Mouse (Mus musculus): ENCODE results near the gene Zdhhc8. TPM values are rescaled to one million over a fixed set of nuclear protein-coding genes. Genes with fewer than 3 reads are reported as not detected.
"Not testable (repeated sequence)": the region's sequence is repeated elsewhere in the genome, so short reads cannot be mapped to it uniquely, and the experiment has no call there.

Zdhhc8 gene
- polyA plus RNA-seq, 2 experiments from 2014 or later, result 1.6 to 3.2 TPM

DNA sequence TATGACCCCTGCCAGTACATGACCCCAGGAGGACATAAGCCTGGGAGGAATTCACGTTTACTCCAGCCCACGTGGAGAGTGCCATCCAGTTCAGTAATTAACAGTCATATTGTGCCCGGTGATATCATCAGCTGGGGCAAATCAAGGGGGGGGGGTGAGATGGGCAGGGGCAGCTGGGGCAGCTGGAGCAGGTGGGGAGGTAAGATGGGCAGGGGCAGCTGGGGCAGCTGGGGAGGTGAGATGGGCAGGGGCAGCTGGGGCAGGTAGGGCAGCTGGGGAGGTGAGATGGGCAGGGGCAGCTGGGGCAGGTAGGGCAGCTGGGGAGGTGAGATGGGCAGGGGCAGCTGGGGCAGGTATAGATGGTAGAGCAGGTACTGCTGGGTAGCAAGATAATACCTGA lies 39.4 kb downstream of the Zdhhc8 start:
- ATAC-seq, result not testable (repeated sequence)

- no peak for ATAC-seq
Measured at GRCm38 (mm10) chr16:18195068-18195467, 39.9 kb downstream of the Zdhhc8 start.

DNA sequence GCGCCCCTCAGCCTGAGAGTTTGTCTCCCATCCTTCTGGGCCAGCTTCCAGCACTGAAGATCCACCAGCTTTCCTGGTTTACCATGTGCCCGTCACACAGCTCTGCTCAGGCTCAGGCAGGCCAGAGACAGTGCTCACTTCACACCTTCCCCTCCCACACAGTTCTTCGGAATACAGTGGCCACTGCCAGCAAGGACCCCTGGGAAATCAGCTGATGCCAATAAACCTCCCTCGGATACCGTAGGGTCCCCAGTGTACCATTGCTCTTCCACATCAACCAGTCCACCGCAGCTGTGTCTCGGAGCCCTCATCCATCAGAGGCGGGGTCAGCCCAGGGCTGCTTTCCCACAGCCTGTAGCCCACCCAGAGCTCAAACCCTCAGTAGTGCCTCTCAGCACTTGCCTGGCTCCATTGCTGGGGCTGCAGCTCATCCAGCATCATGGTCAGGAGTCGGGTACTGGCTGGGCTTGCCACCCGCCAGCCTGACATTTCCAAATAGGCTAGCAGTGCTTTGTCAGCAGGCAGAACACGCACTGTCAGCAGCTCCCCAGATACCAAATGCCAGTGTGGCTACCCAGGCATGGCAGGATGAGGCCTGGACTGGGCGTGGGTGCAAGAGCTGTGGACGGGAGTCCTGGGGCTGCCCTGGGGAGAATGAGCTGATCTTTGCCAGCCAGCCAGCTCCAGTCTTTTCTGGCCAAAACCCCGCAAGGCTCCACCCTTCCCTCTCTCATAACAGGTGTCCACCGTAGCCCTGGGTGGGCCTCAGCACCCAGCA lies 40.5 kb downstream of the Zdhhc8 start:
- ATAC-seq, result no peak

DNA sequence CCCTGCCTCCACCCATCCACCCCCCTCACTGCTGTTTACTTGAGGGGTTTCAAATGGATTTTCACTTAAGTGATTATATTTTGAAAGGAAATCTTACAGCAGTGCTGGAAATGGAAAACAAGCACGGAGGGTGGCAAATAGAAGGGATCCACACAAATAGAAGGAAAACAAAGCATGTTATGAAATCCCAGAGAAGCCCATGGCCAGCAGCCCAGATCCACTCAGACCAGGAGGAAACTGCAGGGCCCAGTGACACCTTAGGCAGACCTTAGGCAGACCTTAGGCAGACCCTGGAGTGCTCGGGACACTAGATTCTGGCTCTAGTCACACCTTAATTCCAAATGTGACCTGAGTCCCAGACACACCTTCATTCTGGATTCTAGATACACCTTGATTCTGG lies 43.9 kb downstream of the Zdhhc8 start:
- ATAC-seq, result no peak

DNA sequence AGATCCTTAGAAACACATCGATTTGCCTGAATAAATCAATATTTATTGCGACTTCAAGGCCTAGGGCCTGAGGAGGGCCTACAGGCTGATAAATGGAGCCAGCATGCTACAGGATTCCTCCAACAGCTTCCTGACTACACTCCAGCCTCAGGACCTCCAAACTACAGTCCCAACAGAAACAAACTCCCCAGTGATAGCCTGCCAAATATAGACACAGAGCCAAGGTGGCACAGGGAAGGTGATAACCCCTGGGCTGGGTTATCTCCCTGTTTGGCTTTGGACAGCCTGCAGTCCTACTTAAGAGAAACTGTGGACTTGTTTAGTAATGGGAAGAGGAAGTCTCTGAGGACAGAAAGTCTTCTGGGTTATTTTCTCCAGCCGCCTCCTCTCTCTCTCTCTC lies 47.7 kb downstream of the Zdhhc8 start:
- ATAC-seq, result no peak

- ATAC-seq, result no peak
Measured at GRCm38 (mm10) chr16:18186798-18187197, 48.1 kb downstream of the Zdhhc8 start.

GRCm38 (mm10) chr16:18185715-18186449 lies 49.1 kb downstream of the Zdhhc8 start:
- no peak for ATAC-seq

GRCm38 (mm10) chr16:18182766-18183165 lies 52.2 kb downstream of the Zdhhc8 start:
- ATAC-seq, result no peak

GRCm38 (mm10) chr16:18181398-18181797 lies 53.5 kb downstream of the Zdhhc8 start:
- ATAC-seq, result no peak

DNA sequence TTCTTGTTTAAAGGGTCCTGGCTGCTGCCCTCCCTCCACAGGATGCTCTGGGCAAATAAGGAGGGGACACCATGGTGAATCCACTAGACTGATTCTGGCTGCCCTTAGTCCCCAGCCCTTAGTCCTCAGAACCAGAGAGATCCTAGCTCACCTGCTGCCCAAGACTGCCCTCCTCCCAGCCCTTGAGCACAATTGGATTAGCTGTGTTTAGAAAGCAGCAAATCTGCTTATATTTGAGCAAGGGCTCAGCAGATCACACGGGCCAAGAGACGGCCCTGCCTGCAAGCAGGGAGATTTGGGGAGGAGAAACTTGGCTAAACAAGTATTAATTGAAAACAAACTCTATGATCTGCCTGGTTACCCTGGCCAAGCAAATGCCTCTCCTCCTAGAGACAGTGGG lies 55.3 kb downstream of the Zdhhc8 start:
- no peak for ATAC-seq

- no peak for ATAC-seq
Measured at GRCm38 (mm10) chr16:18176758-18177157, 58.2 kb downstream of the Zdhhc8 start.

DNA sequence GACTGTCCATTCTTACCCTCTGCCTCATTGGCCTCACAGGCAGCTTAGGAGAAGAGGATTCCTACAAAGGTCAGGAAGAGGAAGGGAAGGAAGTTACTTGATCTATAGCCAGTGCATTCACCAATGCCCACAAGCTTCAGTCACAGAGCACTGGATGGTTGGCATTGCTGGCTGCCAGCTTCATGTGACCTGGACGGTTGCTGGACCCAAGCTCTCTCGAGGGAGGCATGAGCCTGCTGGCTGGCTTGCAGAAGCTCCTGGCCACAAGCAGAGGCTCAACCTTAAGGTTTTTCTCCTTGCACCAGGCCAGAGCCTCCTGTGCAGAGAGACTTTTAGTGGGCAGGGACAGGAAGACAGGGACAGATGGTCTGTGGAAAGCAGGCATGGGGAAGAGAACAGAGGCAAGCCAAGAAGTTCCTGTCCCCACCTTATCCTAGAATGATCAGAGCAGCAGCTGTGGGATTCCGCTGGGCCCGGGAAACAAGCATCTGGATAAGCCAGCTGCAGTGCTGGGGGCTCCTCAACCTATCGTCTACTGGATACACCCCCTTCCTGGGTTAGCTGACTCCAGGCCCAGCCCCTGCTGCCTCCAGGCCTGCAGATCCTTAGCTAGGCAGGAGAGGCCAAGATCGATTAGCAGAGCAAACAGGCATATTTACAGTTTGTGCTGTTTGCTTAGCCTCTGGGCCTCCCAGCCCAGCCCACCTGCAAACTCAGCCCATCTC lies 59.0 kb downstream of the Zdhhc8 start:
- ATAC-seq, result no peak

- no peak for ATAC-seq
Measured at GRCm38 (mm10) chr16:18173788-18174187, 61.1 kb downstream of the Zdhhc8 start.

DNA sequence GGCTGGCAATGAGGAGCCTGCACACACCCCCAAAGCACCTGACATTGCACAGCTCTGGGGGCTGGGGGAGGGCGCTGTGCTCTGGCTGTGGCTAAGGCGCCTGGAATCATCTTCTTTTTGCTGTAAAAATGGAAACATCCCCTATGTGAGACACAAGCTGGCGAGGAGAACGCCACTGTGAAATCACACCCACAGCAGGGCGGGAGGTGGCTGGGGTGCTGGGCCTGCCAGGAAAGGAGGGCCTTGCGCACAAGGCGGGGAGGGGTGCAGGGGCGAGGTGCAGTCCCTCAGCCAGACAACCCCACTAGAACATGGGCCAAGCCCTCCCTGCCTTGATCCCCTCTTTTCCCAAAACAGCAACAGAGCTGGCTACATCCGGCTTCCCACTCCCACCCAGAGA lies 61.7 kb downstream of the Zdhhc8 start:
- ATAC-seq, result no peak

GRCm38 (mm10) chr16:18172266-18172855 lies 62.6 kb downstream of the Zdhhc8 start:
- ATAC-seq, result no peak

Other genes with a start within 250 kb of the Zdhhc8 start
- gene Dgcr6, start 182.3 kb downstream of the Zdhhc8 start, polyA plus RNA-seq (2017; shearing (Covaris generic)), result 10 to 100 TPM; 16.4 to 21.2 TPM
- gene Prodh, start 144.9 kb downstream of the Zdhhc8 start, polyA plus RNA-seq (2017; shearing (Covaris generic)), result 10 to 100 TPM in 1 of 2 experiments, 1 to 10 TPM in 1; 5.7 to 11.1 TPM
- not detected for gene Rtn4r, start 107.5 kb downstream of the Zdhhc8 start, polyA plus RNA-seq (2017; shearing (Covaris generic))
- gene Ccdc188, start 17.3 kb downstream of the Zdhhc8 start, polyA plus RNA-seq (2017; shearing (Covaris generic)), result not detected
- gene Trmt2a, start 13.5 kb upstream of the Zdhhc8 start, polyA plus RNA-seq (2017; shearing (Covaris generic)), result 10 to 100 TPM; 42.2 to 67.6 TPM
- gene Ranbp1, start 13.6 kb upstream of the Zdhhc8 start, polyA plus RNA-seq (2017; shearing (Covaris generic)), result 100 to 1,000 TPM; 122 to 138 TPM
- not detected for gene Gm49776, start 23.2 kb upstream of the Zdhhc8 start, polyA plus RNA-seq (2017; shearing (Covaris generic))
- 10 to 100 TPM; 21.1 to 25.9 TPM for gene Dgcr8, start 54.1 kb upstream of the Zdhhc8 start, polyA plus RNA-seq (2017; shearing (Covaris generic))
- gene Tango2, start 113.0 kb upstream of the Zdhhc8 start, polyA plus RNA-seq (2017; shearing (Covaris generic)), result 10 to 100 TPM; 71.4 to 94.5 TPM
- under 1 TPM in 1 of 2 experiments, not detected in 1; 0.91 TPM for gene Arvcf, start 113.0 kb upstream of the Zdhhc8 start, polyA plus RNA-seq (2017; shearing (Covaris generic))
- gene Txnrd2, start 191.2 kb upstream of the Zdhhc8 start, polyA plus RNA-seq (2017; shearing (Covaris generic)), result 10 to 100 TPM; 21.7 to 26.7 TPM
- 10 to 100 TPM; 62.0 to 65.2 TPM for gene Comt, start 191.7 kb upstream of the Zdhhc8 start, polyA plus RNA-seq (2017; shearing (Covaris generic))